Mouse (Mus musculus) G1E (cell line): ENCODE results near the gene Tcf3. TPM values are rescaled to one million over a fixed set of nuclear protein-coding genes. Genes with fewer than 3 reads are reported as not detected.

Experiments used
- ATAC-seq: 2 replicates; pipeline ENCODE4 v1.8.0; 2016; ENCODE audit warnings: mild to moderate bottlenecking; ENCODE audit not compliant: insufficient number of reproducible peaks, poor library complexity, low FRiP score, severe bottlenecking; ENCODE audit errors: extremely low read depth
- DNase-seq: peaks from one replicate; pipeline ENCODE4 v3.0.0; 2012; ENCODE audit warnings: low spot score
- H3K27me3 ChIP-seq: 2 replicates; pipeline ENCODE4 v1.6.1; 2012; ENCODE audit warnings: mild to moderate bottlenecking, low read length, inconsistent platforms; ENCODE audit not compliant: insufficient read depth
- H3K36me3 ChIP-seq: replicated peaks from 2 replicates; pipeline ENCODE3; 2012; ENCODE audit warnings: mild to moderate bottlenecking, inconsistent platforms
- H3K4me1 ChIP-seq: 2 replicates; pipeline ENCODE4 v1.6.1; 2012; ENCODE audit warnings: low read depth, low read length, inconsistent platforms, mixed read lengths; ENCODE audit not compliant: insufficient read depth
- H3K4me3 ChIP-seq: 2 replicates; pipeline ENCODE4 v1.5.1; 2012; ENCODE audit warnings: low read depth, mild to moderate bottlenecking, inconsistent platforms, low read length, moderate library complexity, mixed read lengths
- H3K9me3 ChIP-seq: replicated peaks from 2 replicates; pipeline ENCODE4 v1.6.1; 2012; ENCODE audit warnings: inconsistent platforms
- CTCF ChIP-seq: IDR thresholded peaks from 2 replicates; pipeline ENCODE4 v1.5.1; 2012; ENCODE audit warnings: low read depth, low read length, inconsistent platforms, mixed read lengths
- GATA1 ChIP-seq: IDR thresholded peaks from 2 replicates; pipeline ENCODE4 v1.6.1; 2012; ENCODE audit warnings: borderline replicate concordance, low read length, inconsistent platforms, mixed read lengths
- GATA2 ChIP-seq: IDR thresholded peaks from 2 replicates; pipeline ENCODE4 v1.6.1; 2012; ENCODE audit warnings: low read depth, low read length, inconsistent platforms, borderline replicate concordance
- POLR2AphosphoS5 ChIP-seq: IDR thresholded peaks from 2 replicates; pipeline ENCODE4 v1.6.1; 2012; ENCODE audit warnings: low read depth, low read length, inconsistent platforms; ENCODE audit not compliant: insufficient replicate concordance
- TAL1 ChIP-seq: conservative IDR thresholded peaks from 2 replicates; pipeline ENCODE4 v1.6.1; 2012; ENCODE audit warnings: low read depth, low read length, inconsistent platforms, mixed read lengths
- polyA plus RNA-seq: library from polyadenylated mRNA; stranded (reverse); fragments of >175 nt; gene quantifications from 2 replicates; pipeline ENCODE4 v1.2.3, GENCODE M21; 2012
- total RNA-seq, 2 experiments: library from RNA; stranded (forward) in 1 of 2; stranded (reverse) in 1 of 2; fragments of 200-1000 nt in 1 of 2; fragments of >200 nt in 1 of 2; fragmentation: Nextera tagmentation in 1 of 2; gene quantifications; 2 replicates each; pipeline ENCODE4 v1.2.3; 2014 to 2017

Gene Tcf3
- total and polyA plus RNA-seq, 3 experiments: 70.0 to 1,090 (median 152) TPM

DNA sequence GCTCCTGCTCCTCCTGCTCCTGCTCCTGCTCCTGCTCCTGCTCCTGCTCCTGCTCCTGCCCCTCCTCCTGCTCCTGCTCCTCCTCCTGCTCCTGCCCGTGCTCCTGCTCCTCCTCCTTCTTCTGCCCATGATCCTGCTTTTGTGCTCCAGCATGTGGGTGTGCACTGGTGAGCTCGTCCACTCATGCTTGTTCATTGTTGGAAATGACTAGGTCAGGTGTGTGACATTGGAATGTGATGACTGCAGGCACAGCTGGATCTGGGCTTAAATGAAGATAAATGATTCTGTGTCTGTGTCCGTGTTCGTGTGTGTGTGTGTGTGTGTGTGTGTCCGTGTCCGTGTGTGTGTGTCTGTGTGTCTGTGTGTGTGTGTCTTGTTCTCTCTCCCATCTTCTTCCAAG is 65.1 kb downstream of the Tcf3 start:
- ATAC-seq: no peak
- peaks cover 33% of the 10 kb centered on the region for H3K4me1 ChIP-seq
- H3K36me3 ChIP-seq: no peaks in the 10 kb centered on the region
- H3K27me3 ChIP-seq: peaks cover 68% of the 10 kb centered on the region
- peaks cover 7% of the 10 kb centered on the region for H3K9me3 ChIP-seq
- H3K4me3 ChIP-seq: no peak overlapping the region
- no peak for DNase-seq
- TF ChIP-seq GATA2 (no peak), POLR2AphosphoS5 (no peak), GATA1 (no peak), TAL1 (no peak), CTCF (no peak)

DNA sequence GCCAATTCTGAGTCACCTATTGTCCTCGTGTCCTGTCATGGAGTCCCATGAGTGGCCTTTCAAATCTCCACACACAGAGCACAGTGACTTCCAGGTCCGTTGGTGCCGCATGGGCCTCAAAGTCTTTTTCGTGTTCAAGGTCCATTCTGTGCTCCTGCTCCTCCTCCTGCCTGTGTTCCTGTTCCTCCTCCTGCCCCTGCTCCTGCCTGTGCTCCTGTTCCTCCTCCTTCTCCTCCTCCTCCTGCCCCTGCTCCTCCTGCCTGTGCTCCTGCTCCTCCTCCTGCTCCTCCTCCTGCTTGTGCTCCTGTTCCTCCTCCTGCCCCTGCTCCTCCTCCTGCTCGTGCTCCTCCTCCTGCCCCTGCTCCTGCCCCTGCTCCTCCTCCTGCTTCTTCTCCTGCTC is 65.5 kb downstream of the Tcf3 start:
- H3K9me3 ChIP-seq: peaks cover 7% of the 10 kb centered on the region
- peaks cover 67% of the 10 kb centered on the region for H3K27me3 ChIP-seq
- DNase-seq (no peak), ATAC-seq (no peak)
- H3K4me1 ChIP-seq: peaks cover 33% of the 10 kb centered on the region
- no peak overlapping the region for H3K4me3 ChIP-seq
- H3K36me3 ChIP-seq: no peaks in the 10 kb centered on the region
- TF ChIP-seq CTCF (no peak), POLR2AphosphoS5 (no peak), TAL1 (no peak), GATA2 (no peak), GATA1 (no peak)

DNA sequence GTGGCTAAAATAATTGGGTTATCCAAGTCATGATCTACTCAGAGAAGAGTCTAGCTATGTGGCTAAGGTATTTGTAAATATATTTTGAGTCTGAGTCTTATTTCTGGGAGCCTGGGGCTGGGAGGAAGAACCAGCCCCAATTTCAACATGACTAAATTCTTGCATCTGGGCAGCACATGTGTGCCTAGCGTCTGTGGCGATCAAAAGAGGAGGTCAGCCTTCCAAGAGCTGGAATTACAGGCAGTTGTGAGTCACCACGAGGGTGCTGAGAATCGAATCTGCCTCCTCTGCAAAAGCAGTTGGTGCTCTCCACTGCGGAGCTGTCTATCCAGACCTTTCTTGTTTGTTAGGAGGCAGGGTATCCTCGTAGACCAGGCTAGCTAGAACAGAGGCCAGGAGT is 67.7 kb downstream of the Tcf3 start:
- no peaks in the 10 kb centered on the region for H3K36me3 ChIP-seq
- peaks cover 14% of the 10 kb centered on the region for H3K9me3 ChIP-seq
- TF ChIP-seq CTCF (no peak), GATA2 (no peak), GATA1 (no peak), POLR2AphosphoS5 (no peak), TAL1 (no peak)
- DNase-seq: no peak
- H3K4me3 ChIP-seq: no peak overlapping the region
- ATAC-seq: no peak
- H3K27me3 ChIP-seq: peaks cover 73% of the 10 kb centered on the region
- peaks cover 13% of the 10 kb centered on the region for H3K4me1 ChIP-seq

DNA sequence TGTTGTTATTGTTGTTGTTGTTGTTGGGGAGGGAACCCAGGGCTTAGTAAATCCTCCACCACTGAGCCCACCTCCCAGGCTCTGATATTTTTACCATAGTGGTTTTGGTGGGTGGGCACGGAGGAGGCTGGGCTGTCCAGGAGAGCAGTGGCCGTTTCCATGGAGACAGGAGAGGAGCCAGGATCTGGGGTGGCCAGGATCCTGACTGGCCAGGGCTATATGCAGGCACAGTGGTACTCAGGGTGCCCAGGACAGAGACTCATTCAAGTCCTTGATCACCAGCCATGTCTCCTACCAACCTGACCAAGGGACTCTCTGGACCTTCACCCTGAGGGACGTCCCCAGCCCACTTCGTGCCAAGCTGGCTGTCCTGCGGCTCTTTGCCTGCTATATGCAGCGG is 69.7 kb downstream of the Tcf3 start:
- ATAC-seq: no peak
- peaks cover 14% of the 10 kb centered on the region for H3K9me3 ChIP-seq
- DNase-seq: no peak
- TF ChIP-seq POLR2AphosphoS5 (no peak), GATA2 (no peak), TAL1 (no peak), CTCF (no peak), GATA1 (no peak)
- H3K4me3 ChIP-seq: no peak overlapping the region
- peaks cover 6% of the 10 kb centered on the region for H3K4me1 ChIP-seq
- H3K36me3 ChIP-seq: no peaks in the 10 kb centered on the region
- peaks cover 79% of the 10 kb centered on the region for H3K27me3 ChIP-seq

Other genes with a start within 250 kb of the Tcf3 start
Only the 20 nearest of the 25 such genes appear.
- not detected in 2 replicates for gene Gamt, start 172.6 kb downstream of the Tcf3 start, total RNA-seq (2014; fragmentation: Nextera tagmentation)
- 0.17 TPM in 1 of 2 replicates, not detected in the other for gene Gamt, start 172.6 kb downstream of the Tcf3 start, total RNA-seq (2017)
- gene Gamt, start 172.6 kb downstream of the Tcf3 start, polyA plus RNA-seq: 0.18 TPM in 1 of 2 replicates, not detected in the other
- gene Dazap1, start 172.2 kb downstream of the Tcf3 start, total RNA-seq (2014; fragmentation: Nextera tagmentation): 191 and 194 TPM in 2 replicates
- gene Dazap1, start 172.2 kb downstream of the Tcf3 start, total RNA-seq (2017): 136 and 151 TPM in 2 replicates
- gene Dazap1, start 172.2 kb downstream of the Tcf3 start, polyA plus RNA-seq: 533 and 565 TPM in 2 replicates
- gene Rps15, start 141.2 kb downstream of the Tcf3 start, total RNA-seq (2014; fragmentation: Nextera tagmentation): 2,952 and 3,110 TPM in 2 replicates
- gene Rps15, start 141.2 kb downstream of the Tcf3 start, total RNA-seq (2017): 3,218 and 3,548 TPM in 2 replicates
- gene Rps15, start 141.2 kb downstream of the Tcf3 start, polyA plus RNA-seq: 11,196 and 11,583 TPM in 2 replicates
- gene Apc2, start 137.7 kb downstream of the Tcf3 start, total RNA-seq (2014; fragmentation: Nextera tagmentation): 0.10 and 0.23 TPM in 2 replicates
- 0.06 and 0.11 TPM in 2 replicates for gene Apc2, start 137.7 kb downstream of the Tcf3 start, total RNA-seq (2017)
- gene Apc2, start 137.7 kb downstream of the Tcf3 start, polyA plus RNA-seq: 0.02 and 0.04 TPM in 2 replicates
- 17.2 and 17.6 TPM in 2 replicates for gene 2310011J03Rik, start 113.1 kb downstream of the Tcf3 start, total RNA-seq (2014; fragmentation: Nextera tagmentation)
- 27.0 and 31.2 TPM in 2 replicates for gene 2310011J03Rik, start 113.1 kb downstream of the Tcf3 start, total RNA-seq (2017)
- 92.5 and 108 TPM in 2 replicates for gene 2310011J03Rik, start 113.1 kb downstream of the Tcf3 start, polyA plus RNA-seq
- gene Pcsk4, start 104.1 kb downstream of the Tcf3 start, total RNA-seq (2014; fragmentation: Nextera tagmentation): 4.8 and 6.7 TPM in 2 replicates
- gene Pcsk4, start 104.1 kb downstream of the Tcf3 start, total RNA-seq (2017): 0.87 and 1.1 TPM in 2 replicates
- 12.4 and 14.2 TPM in 2 replicates for gene Pcsk4, start 104.1 kb downstream of the Tcf3 start, polyA plus RNA-seq
- 72.8 and 85.9 TPM in 2 replicates for gene Reep6, start 103.7 kb downstream of the Tcf3 start, total RNA-seq (2014; fragmentation: Nextera tagmentation)
- gene Reep6, start 103.7 kb downstream of the Tcf3 start, total RNA-seq (2017): 1.0 and 1.3 TPM in 2 replicates
- gene Reep6, start 103.7 kb downstream of the Tcf3 start, polyA plus RNA-seq: 49.5 and 65.3 TPM in 2 replicates
- 16.9 and 17.5 TPM in 2 replicates for gene Adamtsl5, start 85.2 kb downstream of the Tcf3 start, total RNA-seq (2014; fragmentation: Nextera tagmentation)
- 5.4 and 8.0 TPM in 2 replicates for gene Adamtsl5, start 85.2 kb downstream of the Tcf3 start, total RNA-seq (2017)
- gene Adamtsl5, start 85.2 kb downstream of the Tcf3 start, polyA plus RNA-seq: 33.4 and 37.9 TPM in 2 replicates
- not detected in 2 replicates for gene Plk5, start 77.2 kb downstream of the Tcf3 start, total RNA-seq (2014; fragmentation: Nextera tagmentation)
- 0.12 TPM in 1 of 2 replicates, not detected in the other for gene Plk5, start 77.2 kb downstream of the Tcf3 start, total RNA-seq (2017)
- gene Plk5, start 77.2 kb downstream of the Tcf3 start, polyA plus RNA-seq: not detected in 2 replicates
- 7.7 and 11.4 TPM in 2 replicates for gene Mex3d, start 46.0 kb downstream of the Tcf3 start, total RNA-seq (2014; fragmentation: Nextera tagmentation)
- gene Mex3d, start 46.0 kb downstream of the Tcf3 start, total RNA-seq (2017): 8.7 and 10.9 TPM in 2 replicates
- gene Mex3d, start 46.0 kb downstream of the Tcf3 start, polyA plus RNA-seq: 35.3 and 41.9 TPM in 2 replicates
- 37.3 and 41.7 TPM in 2 replicates for gene Mbd3, start 34.1 kb downstream of the Tcf3 start, total RNA-seq (2014; fragmentation: Nextera tagmentation)
- gene Mbd3, start 34.1 kb downstream of the Tcf3 start, total RNA-seq (2017): 36.0 and 42.0 TPM in 2 replicates
- gene Mbd3, start 34.1 kb downstream of the Tcf3 start, polyA plus RNA-seq: 244 and 272 TPM in 2 replicates
- gene Uqcr11, start 26.8 kb downstream of the Tcf3 start, total RNA-seq (2014; fragmentation: Nextera tagmentation): 57.3 and 71.6 TPM in 2 replicates
- gene Uqcr11, start 26.8 kb downstream of the Tcf3 start, total RNA-seq (2017): 376 and 446 TPM in 2 replicates
- 1,650 and 1,908 TPM in 2 replicates for gene Uqcr11, start 26.8 kb downstream of the Tcf3 start, polyA plus RNA-seq
- gene Onecut3, start 61.2 kb upstream of the Tcf3 start, total RNA-seq (2014; fragmentation: Nextera tagmentation): not detected in 2 replicates
- 0.06 and 0.11 TPM in 2 replicates for gene Onecut3, start 61.2 kb upstream of the Tcf3 start, total RNA-seq (2017)
- not detected in 2 replicates for gene Onecut3, start 61.2 kb upstream of the Tcf3 start, polyA plus RNA-seq
- gene Atp8b3, start 105.5 kb upstream of the Tcf3 start, total RNA-seq (2014; fragmentation: Nextera tagmentation): not detected in 2 replicates
- 0.05 and 0.06 TPM in 2 replicates for gene Atp8b3, start 105.5 kb upstream of the Tcf3 start, total RNA-seq (2017)
- 0.02 TPM in 1 of 2 replicates, not detected in the other for gene Atp8b3, start 105.5 kb upstream of the Tcf3 start, polyA plus RNA-seq
- 62.1 and 68.3 TPM in 2 replicates for gene Rexo1, start 127.9 kb upstream of the Tcf3 start, total RNA-seq (2014; fragmentation: Nextera tagmentation)
- 10.9 and 14.3 TPM in 2 replicates for gene Rexo1, start 127.9 kb upstream of the Tcf3 start, total RNA-seq (2017)
- gene Rexo1, start 127.9 kb upstream of the Tcf3 start, polyA plus RNA-seq: 148 and 173 TPM in 2 replicates
- 10.8 and 14.0 TPM in 2 replicates for gene Klf16, start 143.7 kb upstream of the Tcf3 start, total RNA-seq (2014; fragmentation: Nextera tagmentation)
- 6.1 and 8.1 TPM in 2 replicates for gene Klf16, start 143.7 kb upstream of the Tcf3 start, total RNA-seq (2017)
- gene Klf16, start 143.7 kb upstream of the Tcf3 start, polyA plus RNA-seq: 105 and 141 TPM in 2 replicates
- gene Abhd17a, start 156.7 kb upstream of the Tcf3 start, total RNA-seq (2014; fragmentation: Nextera tagmentation): 12.4 and 14.6 TPM in 2 replicates
- gene Abhd17a, start 156.7 kb upstream of the Tcf3 start, total RNA-seq (2017): 37.8 and 44.0 TPM in 2 replicates
- gene Abhd17a, start 156.7 kb upstream of the Tcf3 start, polyA plus RNA-seq: 574 and 928 TPM in 2 replicates
- gene Scamp4, start 169.2 kb upstream of the Tcf3 start, total RNA-seq (2014; fragmentation: Nextera tagmentation): 37.5 and 39.4 TPM in 2 replicates
- 12.7 and 12.9 TPM in 2 replicates for gene Scamp4, start 169.2 kb upstream of the Tcf3 start, total RNA-seq (2017)
- 72.8 and 87.0 TPM in 2 replicates for gene Scamp4, start 169.2 kb upstream of the Tcf3 start, polyA plus RNA-seq
- not detected in 2 replicates for gene Adat3, start 169.2 kb upstream of the Tcf3 start, total RNA-seq (2014; fragmentation: Nextera tagmentation)
- 1.2 and 1.6 TPM in 2 replicates for gene Adat3, start 169.2 kb upstream of the Tcf3 start, total RNA-seq (2017)
- 19.4 and 23.5 TPM in 2 replicates for gene Adat3, start 169.2 kb upstream of the Tcf3 start, polyA plus RNA-seq
- gene Gm49322, start 172.4 kb upstream of the Tcf3 start, total RNA-seq (2014; fragmentation: Nextera tagmentation): 1.1 and 2.2 TPM in 2 replicates
- gene Gm49322, start 172.4 kb upstream of the Tcf3 start, total RNA-seq (2017): 0.82 and 1.2 TPM in 2 replicates
- 2.4 and 2.8 TPM in 2 replicates for gene Gm49322, start 172.4 kb upstream of the Tcf3 start, polyA plus RNA-seq